Mouse (Mus musculus) duodenum, adult 2 months (tissue): ENCODE data around the gene Clec4d. TPM values are rescaled to one million over a fixed set of nuclear protein-coding genes. Genes with fewer than 3 reads are reported as not detected.

Experiments used
- polyA plus RNA-seq: library from polyadenylated mRNA; depleted of rRNA; stranded (reverse); fragments of >200 nt; gene quantifications from 2 replicates; pipeline ENCODE4 v1.2.3, GENCODE M21; 2012; ENCODE audit warnings: low replicate concordance; rRNA removed

Gene Clec4d
- not detected in 2 replicates for polyA plus RNA-seq

GRCm38 (mm10) chr6:123261555-123262161, at the start of gene Clec4d:
Gene Clec4d (plus strand): TSS chr6:123262111.

GRCm38 (mm10) chr6:123229644-123230043, 32.3 kb upstream of the Clec4d start, which contains the start of gene Clec4n:
Gene Clec4n (plus strand): TSS chr6:123229843.

GRCm38 (mm10) chr6:123289753-123290152, 27.8 kb downstream of the Clec4d start, which contains the start of gene Clec4e:
Gene Clec4e (minus strand): TSS chr6:123289870.

GRCm38 (mm10) chr6:123308033-123308432, 46.1 kb downstream of the Clec4d start, which contains the start of gene Vmn2r19:
Gene Vmn2r19 (plus strand): TSS chr6:123308333.

Other genes starting within 250 kb of the Clec4d start
- gene Clec4b1, start 212.1 kb upstream of the Clec4d start, polyA plus RNA-seq = not detected in 2 replicates
- 0.19 and 1.7 TPM in 2 replicates for gene Clec4a2, start 155.7 kb upstream of the Clec4d start, polyA plus RNA-seq
- not detected in 2 replicates for gene Clec4b2, start 89.2 kb upstream of the Clec4d start, polyA plus RNA-seq
- 0.42 and 0.52 TPM in 2 replicates for gene Clec4n, start 32.3 kb upstream of the Clec4d start, polyA plus RNA-seq
- gene Clec4e, start 27.8 kb downstream of the Clec4d start, polyA plus RNA-seq = not detected in 2 replicates
- not detected in 2 replicates for gene Vmn2r19, start 46.2 kb downstream of the Clec4d start, polyA plus RNA-seq
- gene Vmn2r20, start 156.0 kb downstream of the Clec4d start, polyA plus RNA-seq = not detected in 2 replicates